Mouse (Mus musculus): ENCODE data around the gene Lmtk2.

DNA sequence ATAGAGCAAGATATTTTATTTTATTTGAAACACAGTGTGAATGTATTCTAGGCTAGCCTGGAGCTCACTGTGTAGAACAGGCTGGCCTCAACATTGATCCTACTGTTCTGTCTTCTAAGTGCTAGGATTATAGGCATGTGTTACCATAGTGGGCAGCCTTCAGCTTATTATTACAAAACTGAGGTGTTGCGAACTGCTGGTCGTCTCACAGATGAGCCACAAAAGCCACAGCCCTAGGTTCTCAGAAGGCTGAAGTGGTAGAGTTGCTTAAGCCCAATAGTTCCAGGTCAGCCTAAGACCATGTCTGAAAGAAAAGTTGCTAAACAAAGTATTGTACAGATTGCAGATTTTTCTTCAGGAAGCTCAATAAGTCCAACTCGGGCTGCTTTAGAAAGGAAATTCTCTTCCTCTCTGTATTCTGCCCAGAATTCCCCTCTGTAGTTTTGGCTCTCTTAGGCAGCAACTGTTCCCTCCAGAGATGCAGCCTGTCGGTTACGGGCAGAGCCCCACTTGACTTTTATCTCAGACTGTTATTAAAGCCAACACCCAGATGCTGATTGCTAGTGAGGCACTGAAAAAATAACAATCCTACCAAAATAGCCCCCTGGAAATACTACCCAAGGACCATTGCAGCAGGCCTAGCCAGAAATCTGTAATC is 14.9 kb downstream of the Lmtk2 start:
- no peak for TF ChIP-seq CTCF (conservative IDR thresholded peaks at IDR 0.05; ENCODE audit: low read length)
- TF ChIP-seq NANOG (IDR thresholded peaks at IDR 0.05; ENCODE audit: borderline replicate concordance, low read length): no peak
- no peak for TF ChIP-seq POU5F1 (IDR thresholded peaks at IDR 0.05; ENCODE audit: borderline replicate concordance, low read length)
